Mouse (Mus musculus) olfactory bulb, adult 2 months (tissue): ENCODE measurements around the gene Rassf10.

Experiments used
- CTCF ChIP-seq: fragments of 200-500 bp; IDR thresholded peaks from 2 replicates; pipeline ENCODE4 v1.5.1; 2012; ENCODE audit warnings: low read depth, mild to moderate bottlenecking, low read length, moderate library complexity; ENCODE audit not compliant: insufficient read depth
- POLR2A ChIP-seq: fragments of 200-500 bp; IDR thresholded peaks from 2 replicates; pipeline ENCODE4 v1.6.1; 2012; ENCODE audit warnings: mild to moderate bottlenecking, low read depth, low read length, moderate library complexity; ENCODE audit not compliant: insufficient read depth

- no peak for TF ChIP-seq CTCF
- no peak for TF ChIP-seq POLR2A
These were observed 39.2 kb downstream of the Rassf10 start for GRCm38 (mm10) chr7:112992928-112993327.
